Mouse (Mus musculus) midbrain, embryonic 15.5 days (tissue): ENCODE data around the gene Rpl12. TPM values are rescaled to one million over a fixed set of nuclear protein-coding genes. Genes with fewer than 3 reads are reported as not detected.

Experiments used
- ATAC-seq: fragments of 200-750 bp; cut with Nextera tagmentation; replicated peaks from 2 replicates; pipeline ENCODE4 v1.8.0; 2017; ENCODE audit warnings: moderate TSS enrichment
- H3K27ac ChIP-seq: fragments of 300-500 bp; sonication (generic); 2 replicates; pipeline ENCODE4 v1.5.1; 2015; ENCODE audit warnings: mild to moderate bottlenecking, inconsistent platforms
- H3K27me3 ChIP-seq: fragments of 300-500 bp; sonication (generic); replicated peaks from 2 replicates; pipeline ENCODE4 v1.6.1; 2015; ENCODE audit warnings: inconsistent platforms
- H3K36me3 ChIP-seq: fragments of 300-500 bp; sonication (generic); replicated peaks from 2 replicates; pipeline ENCODE4 v1.6.1; 2015; ENCODE audit warnings: inconsistent platforms
- H3K4me1 ChIP-seq: fragments of 300-500 bp; sonication (generic); 2 replicates; pipeline ENCODE4 v1.6.1; 2015; ENCODE audit warnings: inconsistent platforms
- H3K4me2 ChIP-seq: fragments of 300-500 bp; sonication (generic); 2 replicates; pipeline ENCODE4 v1.6.1; 2015; ENCODE audit warnings: inconsistent platforms, mild to moderate bottlenecking, moderate library complexity
- H3K4me3 ChIP-seq: fragments of 300-500 bp; sonication (generic); 2 replicates; pipeline ENCODE4 v1.5.1; 2015; ENCODE audit warnings: mild to moderate bottlenecking, inconsistent platforms
- H3K9ac ChIP-seq: fragments of 300-500 bp; sonication (generic); 2 replicates; pipeline ENCODE4 v1.6.1; 2015; ENCODE audit warnings: mild to moderate bottlenecking, inconsistent platforms
- H3K9me3 ChIP-seq: fragments of 300-500 bp; sonication (generic); 2 replicates; pipeline ENCODE4 v1.6.1; 2016; ENCODE audit warnings: inconsistent platforms
- WGBS: fragments of 180-500 bp; shearing (Covaris S2); methylation state at CpG from one replicate; pipeline ENCODE4 v1.1.7; 2015; ENCODE audit warnings: mixed read lengths; 5-methylcytosine and 5-hydroxymethylcytosine counted together
- polyA plus RNA-seq: library from polyadenylated mRNA; unstranded; fragments of >200 nt; fragmentation: Nextera tagmentation; extraction: Ambion mirVana; gene quantifications from 2 replicates; pipeline ENCODE4 v1.2.1, GENCODE M21; 2015

Gene Rpl12
- polyA plus RNA-seq, 1 experiment from 2014 or later, result 85.8 TPM

GRCm38 (mm10) chr2:32957344-32957743 lies 4.0 kb upstream of the Rpl12 start:
- no peak overlapping the region for H3K9ac ChIP-seq
- H3K36me3 ChIP-seq, result peaks cover 28% of the 10 kb centered on the region
- no peaks in the 10 kb centered on the region for H3K9me3 ChIP-seq
- no peak overlapping the region for H3K27ac ChIP-seq
- no peak overlapping the region for H3K4me2 ChIP-seq
- WGBS, result 67% methylated on average over 8 of the region's 8 CpGs
- peaks cover 13% of the 10 kb centered on the region for H3K4me1 ChIP-seq
- no peak for ATAC-seq
- no peaks in the 10 kb centered on the region for H3K27me3 ChIP-seq
- no peak overlapping the region for H3K4me3 ChIP-seq

- H3K27ac ChIP-seq, result no peak overlapping the region
- WGBS, result 94% methylated on average over 4 of the region's 4 CpGs
- H3K4me3 ChIP-seq, result peak overlapping the region; percentile 76; the same call in 1 of the 2 replicates
- H3K9me3 ChIP-seq, result no peaks in the 10 kb centered on the region
- H3K4me2 ChIP-seq, result peak overlapping the region; percentile 82
- no peaks in the 10 kb centered on the region for H3K27me3 ChIP-seq
- H3K4me1 ChIP-seq, result peaks cover 30% of the 10 kb centered on the region
- H3K36me3 ChIP-seq, result peaks cover 15% of the 10 kb centered on the region; the same call in 1 of the 2 replicates
- H3K9ac ChIP-seq, result peak overlapping the region; percentile 59
- no peak for ATAC-seq
These were observed 1.1 kb upstream of the Rpl12 start for GRCm38 (mm10) chr2:32960273-32960672.

- peaks cover 40% of the 10 kb centered on the region for H3K4me1 ChIP-seq
- H3K4me2 ChIP-seq, result peak overlapping the region; percentile 82
- H3K4me3 ChIP-seq, result peak overlapping the region; percentile 76
- peak; percentile 1; the same call in 1 of the 2 replicates for ATAC-seq
- under 1% methylated on average over 33 of the region's 33 CpGs for WGBS
- H3K9ac ChIP-seq, result peak overlapping the region; percentile 66
- H3K36me3 ChIP-seq, result peaks cover 6% of the 10 kb centered on the region; the same call in 1 of the 2 replicates
- H3K27me3 ChIP-seq, result no peaks in the 10 kb centered on the region
- no peaks in the 10 kb centered on the region for H3K9me3 ChIP-seq
- H3K27ac ChIP-seq, result peak overlapping the region; percentile 76
These were observed 909 bp downstream of the Rpl12 start for GRCm38 (mm10) chr2:32962062-32962874.

- H3K4me1 ChIP-seq, result peaks cover 45% of the 10 kb centered on the region
- H3K27me3 ChIP-seq, result no peaks in the 10 kb centered on the region
- H3K9ac ChIP-seq, result peak overlapping the region; percentile 66
- H3K4me3 ChIP-seq, result peak overlapping the region; percentile 76
- 9% methylated on average over 9 of the region's 9 CpGs for WGBS
- H3K27ac ChIP-seq, result no peak overlapping the region
- no peak for ATAC-seq
- H3K36me3 ChIP-seq, result peaks cover 6% of the 10 kb centered on the region; the same call in 1 of the 2 replicates
- H3K4me2 ChIP-seq, result peak overlapping the region; percentile 82
- no peaks in the 10 kb centered on the region for H3K9me3 ChIP-seq
These were observed 1.5 kb downstream of the Rpl12 start for GRCm38 (mm10) chr2:32962875-32963220.

- Histone ChIP-seq H3K9ac (no peak overlapping the region), H3K36me3 (peaks cover 6% of the 10 kb centered on the region; the same call in 1 of the 2 replicates), H3K9me3 (no peaks in the 10 kb centered on the region), H3K4me2 (peak overlapping the region; percentile 82), H3K4me3 (no peak overlapping the region), H3K27ac (no peak overlapping the region), H3K4me1 (peaks cover 49% of the 10 kb centered on the region), H3K27me3 (no peaks in the 10 kb centered on the region)
- ATAC-seq, result no peak
- 68% methylated on average over 4 of the region's 4 CpGs for WGBS
These were observed 2.2 kb downstream of the Rpl12 start for GRCm38 (mm10) chr2:32963544-32963943.

GRCm38 (mm10) chr2:32963981-32964380 lies 2.6 kb downstream of the Rpl12 start:
- no peak overlapping the region for H3K27ac ChIP-seq
- H3K4me1 ChIP-seq, result peaks cover 49% of the 10 kb centered on the region
- no peak overlapping the region for H3K9ac ChIP-seq
- no peak overlapping the region for H3K4me3 ChIP-seq
- H3K36me3 ChIP-seq, result peaks cover 6% of the 10 kb centered on the region; the same call in 1 of the 2 replicates
- WGBS, result 82% methylated on average over 1 of the region's 1 CpGs
- no peak overlapping the region for H3K4me2 ChIP-seq
- H3K9me3 ChIP-seq, result no peaks in the 10 kb centered on the region
- H3K27me3 ChIP-seq, result no peaks in the 10 kb centered on the region
- no peak for ATAC-seq

- no peak overlapping the region for H3K4me3 ChIP-seq
- no peaks in the 10 kb centered on the region for H3K9me3 ChIP-seq
- no peak overlapping the region for H3K4me2 ChIP-seq
- peaks cover 6% of the 10 kb centered on the region; the same call in 1 of the 2 replicates for H3K36me3 ChIP-seq
- H3K27ac ChIP-seq, result no peak overlapping the region
- WGBS, result 32% methylated on average over 10 of the region's 10 CpGs
- H3K9ac ChIP-seq, result no peak overlapping the region
- ATAC-seq, result no peak
- no peaks in the 10 kb centered on the region for H3K27me3 ChIP-seq
- peaks cover 49% of the 10 kb centered on the region for H3K4me1 ChIP-seq
These were observed 3.5 kb downstream of the Rpl12 start for GRCm38 (mm10) chr2:32964659-32965457.

- H3K9ac ChIP-seq, result no peak overlapping the region
These were observed 4.3 kb downstream of the Rpl12 start for GRCm38 (mm10) chr2:32965511-32966183.

GRCm38 (mm10) chr2:32966184-32966688 lies 4.9 kb downstream of the Rpl12 start:
- Histone ChIP-seq H3K9me3 (no peaks in the 10 kb centered on the region), H3K4me1 (peaks cover 40% of the 10 kb centered on the region), H3K27ac (peak overlapping the region; percentile 96), H3K36me3 (peaks cover 6% of the 10 kb centered on the region; the same call in 1 of the 2 replicates), H3K9ac (peak overlapping the region; percentile 83), H3K4me3 (peak overlapping the region; percentile 65), H3K4me2 (peak overlapping the region; percentile 82), H3K27me3 (no peaks in the 10 kb centered on the region)
- no peak for ATAC-seq
- 11% methylated on average over 13 of the region's 13 CpGs for WGBS

More at GRCm38 (mm10) chr2:32965511-32966183, 4.3 kb downstream of the Rpl12 start:
- Histone ChIP-seq H3K36me3 (peaks cover 6% of the 10 kb centered on the region; the same call in 1 of the 2 replicates), H3K4me2 (peak overlapping the region; percentile 82; the same call in 1 of the 2 replicates), H3K4me1 (peaks cover 45% of the 10 kb centered on the region), H3K27me3 (no peaks in the 10 kb centered on the region), H3K27ac (no peak overlapping the region), H3K4me3 (no peak overlapping the region), H3K9me3 (no peaks in the 10 kb centered on the region)
- WGBS, result 16% methylated on average over 7 of the region's 7 CpGs
- ATAC-seq, result no peak

- H3K4me3 ChIP-seq, result peak overlapping the region; percentile 65
- H3K9ac ChIP-seq, result peak overlapping the region; percentile 83
- peak overlapping the region; percentile 96 for H3K27ac ChIP-seq
- no peaks in the 10 kb centered on the region for H3K9me3 ChIP-seq
- WGBS, result under 1% methylated on average over 55 of the region's 55 CpGs
- peak overlapping the region; percentile 82 for H3K4me2 ChIP-seq
- peak; percentile 91 for ATAC-seq
- H3K36me3 ChIP-seq, result peaks cover 6% of the 10 kb centered on the region; the same call in 1 of the 2 replicates
- H3K27me3 ChIP-seq, result no peaks in the 10 kb centered on the region
- peaks cover 40% of the 10 kb centered on the region for H3K4me1 ChIP-seq
These were observed 5.6 kb downstream of the Rpl12 start for GRCm38 (mm10) chr2:32966689-32967631.
